Mouse (Mus musculus) neural tube, embryonic 15.5 days (tissue): ENCODE measurements around the gene Alpk3. TPM values are rescaled to one million over a fixed set of nuclear protein-coding genes. Genes with fewer than 3 reads are reported as not detected.
"Not testable (repeated sequence)": the region's sequence is repeated elsewhere in the genome, so short reads cannot be mapped to it uniquely, and the experiment has no call there.

ENCODE experiments used
- ATAC-seq: fragments of 200-750 bp; cut with Nextera tagmentation; 2 replicates; pipeline ENCODE4 v1.8.0; 2017; ENCODE audit warnings: mild to moderate bottlenecking, moderate TSS enrichment, moderate library complexity; ENCODE audit not compliant: low FRiP score
- H3K27ac ChIP-seq: fragments of 300-500 bp; sonication (generic); replicated peaks from 2 replicates; pipeline ENCODE4 v1.5.1; 2015; ENCODE audit warnings: mild to moderate bottlenecking, inconsistent platforms
- H3K27me3 ChIP-seq: fragments of 300-500 bp; sonication (generic); replicated peaks from 2 replicates; pipeline ENCODE4 v1.6.1; 2015; ENCODE audit warnings: inconsistent platforms
- H3K36me3 ChIP-seq: fragments of 300-500 bp; sonication (generic); 2 replicates; pipeline ENCODE4 v1.6.1; 2015; ENCODE audit warnings: inconsistent platforms
- H3K4me1 ChIP-seq: fragments of 300-500 bp; sonication (generic); 2 replicates; pipeline ENCODE4 v1.6.1; 2015; ENCODE audit warnings: inconsistent platforms
- H3K4me2 ChIP-seq: fragments of 300-500 bp; sonication (generic); 2 replicates; pipeline ENCODE4 v1.6.1; 2015; ENCODE audit warnings: inconsistent platforms, mild to moderate bottlenecking, moderate library complexity
- H3K4me3 ChIP-seq: fragments of 300-500 bp; sonication (generic); replicated peaks from 2 replicates; pipeline ENCODE4 v1.5.1; 2015; ENCODE audit warnings: mild to moderate bottlenecking, inconsistent platforms
- H3K9ac ChIP-seq: fragments of 300-500 bp; sonication (generic); replicated peaks from 2 replicates; pipeline ENCODE4 v1.6.1; 2015; ENCODE audit warnings: mild to moderate bottlenecking, inconsistent platforms
- H3K9me3 ChIP-seq: fragments of 300-500 bp; sonication (generic); replicated peaks from 2 replicates; pipeline ENCODE4 v1.6.1; 2016; ENCODE audit warnings: inconsistent platforms
- WGBS: fragments of 180-500 bp; shearing (Covaris S2); methylation state at CpG from one replicate; pipeline ENCODE4 v1.1.7; 2015; ENCODE audit warnings: mixed read lengths; 5-methylcytosine and 5-hydroxymethylcytosine counted together
- polyA plus RNA-seq: library from polyadenylated mRNA; unstranded; fragments of >200 nt; fragmentation: Nextera tagmentation; extraction: Ambion mirVana; gene quantifications from 2 replicates; pipeline ENCODE4 v1.2.1, GENCODE M21; 2015

Alpk3 gene
- polyA plus RNA-seq, 1 experiment from 2014 or later = 0.47 TPM

DNA sequence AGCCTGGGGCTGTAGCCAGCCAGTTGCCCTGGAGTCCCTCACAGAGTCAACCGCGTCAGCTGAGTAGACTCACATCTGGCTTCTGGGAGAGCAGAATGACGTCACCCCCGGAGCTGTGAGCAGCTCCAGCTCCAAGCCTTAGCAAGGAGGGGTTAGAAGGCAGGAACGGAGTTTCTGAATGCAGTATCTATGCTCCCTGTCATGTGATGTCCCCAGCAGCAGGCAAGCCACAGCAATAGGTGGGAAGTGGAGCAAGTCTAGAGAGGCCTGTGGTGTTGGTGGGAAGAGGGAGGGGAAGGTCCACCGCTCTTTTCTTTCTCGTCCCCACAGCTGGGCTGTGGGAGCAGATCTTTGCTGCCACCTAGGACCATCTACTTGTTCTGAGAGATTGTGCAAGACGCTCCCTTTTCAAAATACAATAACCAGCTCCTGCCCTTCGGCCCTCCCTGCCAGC lies 77.2 kb downstream of the Alpk3 start:
- no peak overlapping the region for H3K9ac ChIP-seq
- peak overlapping the region; percentile 34 for H3K4me2 ChIP-seq
- H3K9me3 ChIP-seq = no peaks in the 10 kb centered on the region
- H3K4me1 ChIP-seq = peaks cover 9% of the 10 kb centered on the region
- H3K27ac ChIP-seq = peak overlapping the region; percentile 4; the same call in 1 of the 2 replicates
- H3K27me3 ChIP-seq = no peaks in the 10 kb centered on the region
- H3K4me3 ChIP-seq = no peak overlapping the region
- peak; percentile 86 for ATAC-seq
- H3K36me3 ChIP-seq = no peaks in the 10 kb centered on the region
- 39% methylated on average over 9 of the region's 9 CpGs for WGBS

GRCm38 (mm10) chr7:81137292-81137691 lies 79.9 kb downstream of the Alpk3 start:
- Histone ChIP-seq H3K9ac (no peak overlapping the region), H3K27me3 (no peaks in the 10 kb centered on the region), H3K4me1 (peaks cover 9% of the 10 kb centered on the region), H3K27ac (no peak overlapping the region), H3K36me3 (no peaks in the 10 kb centered on the region), H3K4me3 (no peak overlapping the region), H3K9me3 (no peaks in the 10 kb centered on the region), H3K4me2 (no peak overlapping the region)
- ATAC-seq = no peak
- WGBS = 86% methylated on average over 5 of the region's 5 CpGs

GRCm38 (mm10) chr7:81139100-81139499 lies 81.7 kb downstream of the Alpk3 start:
- no peaks in the 10 kb centered on the region for H3K36me3 ChIP-seq
- ATAC-seq = no peak
- H3K27ac ChIP-seq = no peak overlapping the region
- H3K9me3 ChIP-seq = no peaks in the 10 kb centered on the region
- 90% methylated on average over 7 of the region's 7 CpGs for WGBS
- no peak overlapping the region for H3K4me2 ChIP-seq
- H3K27me3 ChIP-seq = no peaks in the 10 kb centered on the region
- H3K4me3 ChIP-seq = no peak overlapping the region
- H3K4me1 ChIP-seq = peaks cover 9% of the 10 kb centered on the region
- no peak overlapping the region for H3K9ac ChIP-seq

DNA sequence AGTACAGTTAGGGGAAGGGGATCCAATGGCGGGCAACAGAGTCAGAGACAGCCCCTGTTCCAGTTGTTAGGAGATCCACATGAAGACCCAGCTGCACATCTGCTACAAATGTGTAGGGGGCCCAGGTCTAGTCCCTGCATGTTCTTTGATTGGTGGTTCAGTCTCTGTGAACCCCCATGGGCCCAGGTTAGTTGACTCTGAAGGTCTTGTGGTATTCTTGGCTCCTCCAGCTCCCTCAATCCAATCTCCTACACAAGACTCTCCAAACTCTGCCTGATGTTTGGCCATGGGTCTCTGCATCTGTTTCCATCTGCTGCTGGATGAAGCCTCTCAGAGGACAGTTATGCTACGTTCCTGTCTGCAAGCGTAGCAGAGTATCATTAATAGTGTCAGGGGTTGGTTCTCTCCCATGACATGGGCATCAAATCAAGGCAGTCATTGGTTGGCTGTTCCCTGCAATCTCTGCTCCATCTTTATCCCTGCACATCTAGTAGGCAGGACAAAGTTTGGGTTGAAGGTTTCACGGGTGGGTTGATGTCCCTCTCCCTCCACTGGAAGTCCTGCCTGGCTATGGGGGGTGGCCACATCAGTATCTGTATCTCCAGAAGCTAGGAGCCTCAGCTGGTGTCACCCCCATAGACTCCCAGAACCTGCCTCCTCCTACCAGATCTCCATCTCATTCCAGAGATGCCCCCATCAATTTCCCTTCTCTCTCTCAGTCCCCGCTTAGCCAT lies 82.4 kb downstream of the Alpk3 start:
- 89% methylated on average over 5 of the region's 5 CpGs for WGBS
- ATAC-seq = no peak
- Histone ChIP-seq H3K9me3 (no peaks in the 10 kb centered on the region), H3K4me1 (peaks cover 3% of the 10 kb centered on the region; the same call in 1 of the 2 replicates), H3K9ac (no peak overlapping the region), H3K27me3 (no peaks in the 10 kb centered on the region), H3K36me3 (no peaks in the 10 kb centered on the region), H3K27ac (no peak overlapping the region), H3K4me3 (no peak overlapping the region), H3K4me2 (no peak overlapping the region)

DNA sequence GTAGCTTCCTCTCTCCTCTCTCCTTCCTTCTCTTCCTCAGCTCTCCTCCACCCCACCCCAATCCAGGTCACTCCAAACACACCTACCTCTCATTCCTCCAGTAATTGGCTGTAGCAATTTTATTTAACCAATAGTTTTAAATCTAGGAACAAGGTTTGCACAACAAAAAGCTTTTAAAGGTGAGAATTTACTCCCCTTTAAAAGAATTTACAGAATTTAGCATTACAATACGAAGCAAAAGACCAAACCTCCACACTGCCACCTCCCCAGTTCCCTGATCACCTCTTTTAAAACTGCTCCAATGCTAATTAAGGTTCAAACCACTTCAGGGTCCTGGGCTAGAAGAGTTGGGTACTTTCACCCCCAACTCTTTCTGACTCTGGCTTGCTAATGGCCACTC lies 84.1 kb downstream of the Alpk3 start:
- Histone ChIP-seq H3K9me3 (no peaks in the 10 kb centered on the region), H3K9ac (no peak overlapping the region), H3K27ac (no peak overlapping the region), H3K4me3 (no peak overlapping the region), H3K4me1 (no peaks in the 10 kb centered on the region), H3K36me3 (no peaks in the 10 kb centered on the region), H3K4me2 (no peak overlapping the region), H3K27me3 (no peaks in the 10 kb centered on the region)
- 62% methylated on average over 1 of the region's 1 CpGs for WGBS
- ATAC-seq = no peak

DNA sequence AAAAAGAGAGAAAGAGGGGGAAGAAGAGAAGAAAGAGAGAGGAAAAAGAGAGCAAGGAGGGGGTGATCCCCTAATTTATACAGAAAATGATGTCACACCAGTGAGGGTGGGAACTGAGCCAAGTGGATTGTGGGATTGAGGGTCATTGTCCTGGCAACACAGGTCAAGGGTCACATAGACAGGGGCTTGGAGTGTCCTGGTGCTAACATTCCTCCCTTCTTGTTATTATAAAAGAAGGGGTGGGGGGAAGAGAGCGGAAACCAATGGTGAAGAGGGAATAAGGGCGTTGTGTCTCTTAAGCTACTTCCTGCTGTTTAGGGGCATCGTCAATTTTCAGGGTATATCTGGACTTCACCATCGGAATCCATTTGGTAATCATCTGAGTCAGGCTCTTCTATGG lies 85.7 kb downstream of the Alpk3 start:
- not testable (repeated sequence) for H3K27ac ChIP-seq, H3K4me1 ChIP-seq, H3K4me2 ChIP-seq, H3K4me3 ChIP-seq, H3K9me3 ChIP-seq, ATAC-seq, H3K27me3 ChIP-seq, H3K9ac ChIP-seq, H3K36me3 ChIP-seq
- 76% methylated on average over 4 of the region's 4 CpGs for WGBS

DNA sequence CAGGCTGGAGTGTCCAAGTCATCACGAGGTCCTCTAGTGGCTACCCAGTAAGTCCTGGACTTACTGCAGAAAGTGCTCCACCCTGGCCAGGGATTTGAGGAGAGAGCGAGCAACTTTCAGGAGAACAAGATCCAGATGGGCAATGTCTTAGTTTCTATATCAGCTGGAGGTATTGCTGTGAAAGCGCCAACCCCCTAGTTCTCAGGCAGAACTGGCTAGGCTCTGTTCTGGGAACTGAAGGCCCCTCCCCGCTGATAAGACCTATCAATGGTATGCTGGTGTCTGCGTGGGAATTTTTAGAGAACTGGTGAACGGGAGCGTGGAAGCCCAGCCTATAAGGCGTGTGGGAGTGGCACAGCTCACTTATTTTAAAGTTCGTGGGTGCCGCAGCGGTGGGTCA lies 92.4 kb downstream of the Alpk3 start:
- 89% methylated on average over 11 of the region's 11 CpGs for WGBS
- H3K9me3 ChIP-seq = no peaks in the 10 kb centered on the region
- no peak overlapping the region for H3K9ac ChIP-seq
- no peak overlapping the region for H3K4me2 ChIP-seq
- no peak for ATAC-seq
- no peaks in the 10 kb centered on the region for H3K27me3 ChIP-seq
- H3K4me1 ChIP-seq = no peaks in the 10 kb centered on the region
- no peak overlapping the region for H3K4me3 ChIP-seq
- no peak overlapping the region for H3K27ac ChIP-seq
- H3K36me3 ChIP-seq = no peaks in the 10 kb centered on the region

- no peak overlapping the region for H3K27ac ChIP-seq
- H3K4me3 ChIP-seq = no peak overlapping the region
- H3K4me1 ChIP-seq = no peaks in the 10 kb centered on the region
- H3K4me2 ChIP-seq = no peak overlapping the region
- H3K27me3 ChIP-seq = no peaks in the 10 kb centered on the region
- ATAC-seq = no peak
- no peaks in the 10 kb centered on the region for H3K9me3 ChIP-seq
- H3K36me3 ChIP-seq = no peaks in the 10 kb centered on the region
- H3K9ac ChIP-seq = no peak overlapping the region
- 94% methylated on average over 8 of the region's 8 CpGs for WGBS
Measured at GRCm38 (mm10) chr7:81151216-81151615, 93.8 kb downstream of the Alpk3 start.

- WGBS = 95% methylated on average over 10 of the region's 10 CpGs
Measured at GRCm38 (mm10) chr7:81152306-81152705, 94.9 kb downstream of the Alpk3 start.

DNA sequence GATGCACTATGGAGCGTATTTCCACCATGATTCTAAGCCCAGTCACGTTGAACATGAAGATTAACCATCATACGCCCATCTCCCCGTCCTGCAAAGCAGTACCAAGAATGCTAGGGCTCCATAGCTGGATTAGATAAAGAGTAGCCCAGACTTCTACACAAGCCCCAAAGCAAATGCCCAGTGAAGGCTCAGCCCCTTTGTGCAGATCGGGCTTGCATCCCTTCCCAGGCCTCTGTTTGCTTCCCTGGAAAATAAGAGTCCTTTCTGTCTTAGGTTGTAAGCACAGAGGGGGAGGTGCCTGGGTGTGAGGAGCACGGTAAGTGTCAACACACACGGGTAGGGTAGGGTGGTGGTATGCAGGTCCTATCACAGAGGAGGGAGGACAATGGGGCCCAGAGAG lies 95.4 kb downstream of the Alpk3 start:
- Histone ChIP-seq H3K4me3 (no peak overlapping the region), H3K9ac (no peak overlapping the region), H3K27me3 (no peaks in the 10 kb centered on the region), H3K4me2 (no peak overlapping the region), H3K36me3 (no peaks in the 10 kb centered on the region), H3K4me1 (no peaks in the 10 kb centered on the region), H3K9me3 (no peaks in the 10 kb centered on the region), H3K27ac (no peak overlapping the region)
- WGBS = 83% methylated on average over 7 of the region's 7 CpGs
- ATAC-seq = no peak

More at GRCm38 (mm10) chr7:81152306-81152705, 94.9 kb downstream of the Alpk3 start:
- H3K9me3 ChIP-seq = no peaks in the 10 kb centered on the region
- no peaks in the 10 kb centered on the region for H3K4me1 ChIP-seq
- no peak overlapping the region for H3K4me2 ChIP-seq
- no peak overlapping the region for H3K27ac ChIP-seq
- no peak overlapping the region for H3K9ac ChIP-seq
- H3K27me3 ChIP-seq = no peaks in the 10 kb centered on the region
- H3K36me3 ChIP-seq = no peaks in the 10 kb centered on the region
- H3K4me3 ChIP-seq = no peak overlapping the region
- no peak for ATAC-seq

DNA sequence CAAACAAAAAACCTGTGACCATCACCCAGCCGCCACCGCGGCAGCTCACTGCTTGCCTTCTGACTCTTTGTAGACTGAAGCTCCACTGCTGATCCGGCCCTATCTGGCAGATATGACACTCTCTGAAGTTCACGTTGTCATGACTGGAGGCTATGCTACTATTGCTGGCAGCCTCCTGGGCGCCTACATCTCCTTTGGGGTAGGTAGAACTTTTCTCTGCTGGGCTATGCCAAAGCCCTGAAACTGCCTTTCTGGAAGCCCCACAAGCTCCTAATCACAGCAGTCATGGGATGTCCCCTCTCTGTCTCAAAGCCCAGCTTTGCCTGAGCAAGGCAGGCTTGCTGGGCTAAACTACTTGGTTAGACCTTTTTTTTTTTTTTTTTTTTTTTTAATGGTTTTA lies 95.9 kb downstream of the Alpk3 start:
- Histone ChIP-seq H3K4me1 (no peaks in the 10 kb centered on the region), H3K27me3 (no peaks in the 10 kb centered on the region), H3K4me2 (no peak overlapping the region), H3K4me3 (no peak overlapping the region), H3K27ac (no peak overlapping the region), H3K9me3 (no peaks in the 10 kb centered on the region), H3K36me3 (no peaks in the 10 kb centered on the region), H3K9ac (no peak overlapping the region)
- WGBS = 89% methylated on average over 6 of the region's 6 CpGs
- ATAC-seq = no peak

GRCm38 (mm10) chr7:81154244-81154643 lies 96.8 kb downstream of the Alpk3 start:
- not testable (repeated sequence) for H3K4me1 ChIP-seq, H3K27ac ChIP-seq, H3K27me3 ChIP-seq, ATAC-seq, H3K9me3 ChIP-seq, H3K9ac ChIP-seq, H3K36me3 ChIP-seq, H3K4me2 ChIP-seq, H3K4me3 ChIP-seq
